Mouse (Mus musculus): ENCODE measurements around the gene Neurl2.

Neurl2 gene

GRCm38 (mm10) chr2:164786388-164786885 is 46.8 kb downstream of the Neurl2 start:
- no peak for DNase-seq (ENCODE audit: low spot score in 2 of 2)

DNA sequence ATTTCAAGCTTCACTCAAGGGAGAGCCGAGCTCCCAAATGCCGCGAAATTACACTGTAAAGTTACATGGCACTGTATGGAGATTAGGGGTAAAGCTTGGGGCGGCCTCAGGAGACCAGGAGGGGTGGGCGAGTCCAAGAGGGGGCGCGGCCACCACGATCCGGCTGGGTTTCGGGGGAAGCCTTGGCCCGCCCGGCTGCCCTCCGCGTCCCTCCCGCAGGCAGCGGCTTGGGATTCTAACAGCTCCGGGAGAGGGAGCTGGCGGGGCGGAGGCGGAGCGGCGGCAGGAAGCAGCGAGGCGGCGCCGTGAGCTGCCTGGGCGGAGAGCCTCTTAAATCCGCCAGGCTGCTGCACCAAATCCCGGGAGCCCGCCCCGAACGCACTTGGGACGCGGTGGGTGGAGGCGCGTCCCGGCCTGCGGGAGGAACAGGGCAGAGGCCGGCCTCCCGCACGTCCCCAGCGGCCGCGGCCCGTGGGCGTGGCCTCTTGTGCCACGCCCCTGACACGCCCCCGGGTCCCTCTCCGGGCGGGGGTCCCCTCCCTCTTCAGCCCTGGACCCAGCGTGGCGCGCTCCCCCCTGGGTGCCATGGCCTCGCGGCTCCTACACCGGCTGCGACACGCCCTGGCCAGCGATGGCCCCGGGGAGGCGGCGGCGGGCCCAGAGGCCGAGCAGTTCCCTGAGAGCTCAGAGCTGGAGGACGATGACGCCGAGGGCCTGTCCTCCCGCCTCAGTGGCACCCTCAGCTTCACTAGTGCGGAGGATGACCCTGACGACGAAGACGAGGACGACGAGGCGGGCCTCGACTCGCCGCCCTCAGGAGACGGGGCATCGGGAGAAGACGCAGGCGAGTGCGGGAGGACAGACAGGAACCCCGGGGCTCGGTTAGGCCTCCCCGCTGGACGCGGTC is 47.5 kb downstream of the Neurl2 start, which contains the start of gene Snx21:
Snx21 (plus strand) TSS at position 343 of the 907 bp plus-strand sequence.
- peak; percentile 69 to 73 for DNase-seq (ENCODE audit: low spot score in 2 of 2)

- no peak for DNase-seq (ENCODE audit: low spot score in 2 of 2)
These were observed 48.3 kb downstream of the Neurl2 start for GRCm38 (mm10) chr2:164784869-164785420.

- no peak for DNase-seq (ENCODE audit: low spot score in 2 of 2)
These were observed 49.2 kb downstream of the Neurl2 start for GRCm38 (mm10) chr2:164783926-164784581.

DNA sequence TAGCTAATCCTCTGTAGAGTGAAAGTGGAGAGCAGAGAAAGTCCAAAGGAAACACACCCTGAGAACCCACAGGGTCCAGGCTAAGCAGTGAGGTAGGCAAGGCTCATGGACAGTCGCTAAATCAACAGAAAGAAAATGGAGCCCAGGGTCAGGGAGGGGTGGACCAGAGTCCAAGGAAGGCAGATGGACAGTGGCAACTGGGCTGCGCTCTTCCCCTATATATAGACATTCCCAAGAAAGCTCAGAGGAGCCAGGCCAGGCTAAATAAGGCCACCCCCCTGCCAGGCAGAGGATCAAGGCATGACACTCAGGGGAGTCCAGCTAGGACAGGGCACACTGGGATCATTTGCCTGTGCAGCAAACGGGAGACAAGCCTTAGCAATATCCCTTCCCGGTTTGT is 51.4 kb downstream of the Neurl2 start:
- no peak for DNase-seq (ENCODE audit: low spot score in 2 of 2)
